Mouse (Mus musculus) heart, postnatal 36 days (tissue): Measurements from ENCODE around the gene B4galt4. TPM values are rescaled to one million over a fixed set of nuclear protein-coding genes. Genes with fewer than 3 reads are reported as not detected.
"Not testable (repeated sequence)": the region's sequence is repeated elsewhere in the genome, so short reads cannot be mapped to it uniquely, and the experiment has no call there.

Experiments
- DNase-seq, 2 experiments: peaks; one replicate each; pipeline ENCODE4 v3.0.0; 2021 to 2022
- intact Hi-C: fragments of 180-260 bp; cut with DNase I; formaldehyde crosslinking; loops from one replicate; pipeline ENCODE4 v1.15.1; 2025
- total RNA-seq, 2 experiments: library from RNA; stranded (reverse); gene quantifications; 2 replicates each; pipeline ENCODE4 v1.2.3; 2021

B4galt4 gene
- total RNA-seq, 2 experiments from 2014 or later: 10.1 to 11.9 TPM

DNA sequence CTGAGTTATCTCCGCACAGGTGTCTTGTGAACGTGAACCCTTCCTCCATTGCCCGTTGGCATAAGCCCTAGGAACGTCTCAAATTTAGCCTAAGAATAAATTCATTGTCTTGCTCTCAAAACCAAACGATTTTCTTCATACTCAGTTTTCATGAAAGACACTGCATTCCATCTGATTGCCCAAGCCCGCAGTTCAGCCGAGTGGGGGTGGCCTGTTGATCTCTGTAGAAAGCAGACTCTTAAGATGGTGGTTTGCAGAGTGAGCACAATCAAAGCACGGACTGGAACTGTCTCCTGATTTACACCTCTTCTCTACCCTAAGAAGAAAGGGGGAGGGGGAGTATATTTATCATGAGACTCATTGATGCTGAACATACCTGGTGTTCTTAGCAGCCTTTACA, 20.3 kb downstream of the B4galt4 start:
- no peak for DNase-seq
- intact Hi-C loops: loop anchor here (5.0 kb wide), 1 partner anchor 50 kb away; no protein-coding TSS in a partner anchor

DNA sequence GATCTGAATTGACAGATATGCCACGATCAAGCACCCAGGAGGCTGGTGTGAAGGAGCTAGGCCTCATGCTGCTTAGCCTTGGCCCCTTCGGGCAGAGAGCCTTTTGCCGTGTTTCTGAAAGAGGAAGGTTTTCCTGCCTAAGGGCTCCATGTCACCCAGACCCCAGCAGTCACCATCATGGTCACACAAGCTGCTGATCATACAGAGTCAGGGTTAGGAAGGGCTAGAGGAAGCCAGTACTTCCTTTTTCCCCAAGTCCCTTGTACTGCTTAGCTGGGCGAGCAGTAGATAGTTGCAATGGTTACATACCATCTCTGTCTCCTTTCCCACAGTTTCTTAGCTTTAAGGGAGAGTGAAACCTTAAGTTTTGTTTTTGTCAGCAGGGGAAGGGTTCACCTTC, 21.4 kb downstream of the B4galt4 start:
- peak in 1 of 2 experiments; percentile 14 for DNase-seq
- intact Hi-C loops: loop anchor here (5.0 kb wide), 1 partner anchor 49 kb away; no protein-coding TSS in a partner anchor

DNA sequence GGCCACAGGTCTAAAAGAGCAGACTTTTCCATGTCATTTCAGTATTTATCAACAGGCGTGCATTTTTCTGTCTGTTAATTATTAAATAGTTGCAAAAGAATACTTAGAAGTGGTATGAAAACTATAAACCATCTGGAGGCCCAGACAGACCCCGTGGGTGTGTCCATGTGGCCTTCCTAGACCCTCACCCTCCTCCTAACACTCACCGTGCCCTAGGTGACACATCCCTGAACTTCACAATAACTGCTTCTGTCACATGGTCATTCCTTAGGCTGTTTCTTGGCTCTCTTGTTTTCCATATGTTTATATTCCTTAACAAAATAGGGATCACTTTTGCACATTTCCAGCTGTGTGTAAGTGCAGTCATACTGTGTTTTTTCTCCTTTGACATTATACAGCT, 24.6 kb downstream of the B4galt4 start:
- intact Hi-C loops: no loop called here

DNA sequence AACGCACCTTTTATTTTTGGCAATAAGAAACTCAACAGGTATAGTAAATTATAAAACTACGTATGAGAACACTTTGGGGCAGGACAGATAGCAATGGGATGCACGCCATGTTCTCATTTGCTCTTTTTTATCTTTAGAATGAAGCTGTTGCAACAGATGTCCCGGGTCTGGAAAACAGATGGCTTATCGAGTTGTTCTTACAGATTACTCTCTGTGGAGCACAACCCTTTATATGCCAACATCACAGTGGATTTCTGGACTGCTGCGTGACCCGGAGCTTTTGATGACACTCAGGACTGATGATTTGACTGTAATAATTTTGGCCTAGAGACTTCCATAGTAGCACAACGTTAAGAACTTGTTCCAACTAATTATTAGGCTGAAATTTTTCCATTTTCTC, 25.7 kb downstream of the B4galt4 start:
- intact Hi-C loops: no loop called here

More for the DNA sequence above, 24.6 kb downstream of the B4galt4 start:
- no peak for DNase-seq

DNA sequence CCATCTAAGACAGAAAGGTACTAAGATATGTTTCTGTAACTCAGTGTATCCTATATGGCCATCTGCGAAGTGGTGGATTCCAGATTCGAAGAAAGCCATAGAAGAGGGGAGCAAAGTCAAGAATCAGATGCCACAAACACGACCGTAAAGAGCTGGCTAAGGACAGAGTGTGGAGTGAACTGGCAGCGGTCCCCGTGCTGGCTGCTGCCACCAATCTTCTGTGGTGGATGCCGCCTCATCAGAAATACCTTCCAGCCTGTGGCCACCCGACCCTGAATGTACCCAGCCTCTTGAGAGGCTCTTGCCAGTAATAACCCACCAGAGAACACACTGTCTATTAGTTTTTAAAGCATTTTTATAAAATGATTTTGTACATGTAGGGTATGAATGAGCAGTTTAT, 26.3 kb downstream of the B4galt4 start:
- DNase-seq: no peak
- intact Hi-C loops: no loop called here

More for the DNA sequence above, 25.7 kb downstream of the B4galt4 start:
- no peak for DNase-seq

DNA sequence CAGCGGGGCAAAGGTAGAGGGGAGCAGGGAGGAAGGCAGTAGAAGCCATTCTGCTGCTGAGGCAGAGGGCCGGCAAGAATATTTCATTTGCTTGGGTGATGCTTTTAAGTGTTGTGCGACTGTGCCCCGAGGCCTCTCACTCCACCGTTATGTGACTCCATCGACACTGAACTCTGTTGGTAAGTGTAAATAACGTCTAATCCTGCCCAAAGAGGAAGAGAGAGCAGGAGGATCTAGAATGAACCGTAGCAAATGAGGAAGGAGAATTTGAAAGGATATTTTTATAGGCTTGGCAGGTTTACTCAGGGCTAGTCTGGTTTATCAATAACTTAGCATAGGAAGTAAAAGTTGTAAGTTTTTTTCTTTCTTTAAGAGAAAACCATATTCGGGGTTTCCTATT, 27.5 kb downstream of the B4galt4 start:
- intact Hi-C loops: no loop called here
- DNase-seq: no peak

DNA sequence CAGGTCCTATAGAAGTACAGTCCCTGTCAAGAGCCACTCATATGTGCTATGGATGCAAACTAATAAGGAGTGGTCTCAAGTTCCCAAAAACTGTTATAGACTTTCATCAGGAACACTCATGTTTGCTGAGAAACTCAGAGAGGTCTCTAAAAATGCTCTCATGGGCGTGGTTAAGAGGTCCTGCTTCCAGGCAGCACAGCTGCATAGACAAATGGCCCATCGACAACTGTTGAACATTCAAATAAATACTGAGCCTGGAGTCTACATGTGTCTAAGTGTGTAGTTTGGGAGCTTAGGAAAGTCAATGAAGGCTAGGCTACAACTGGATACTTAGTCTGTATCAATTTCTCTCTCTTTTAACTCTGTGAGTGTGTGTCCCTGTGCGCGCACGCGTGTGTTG, 29.1 kb downstream of the B4galt4 start:
- intact Hi-C loops: no loop called here
- DNase-seq: no peak

DNA sequence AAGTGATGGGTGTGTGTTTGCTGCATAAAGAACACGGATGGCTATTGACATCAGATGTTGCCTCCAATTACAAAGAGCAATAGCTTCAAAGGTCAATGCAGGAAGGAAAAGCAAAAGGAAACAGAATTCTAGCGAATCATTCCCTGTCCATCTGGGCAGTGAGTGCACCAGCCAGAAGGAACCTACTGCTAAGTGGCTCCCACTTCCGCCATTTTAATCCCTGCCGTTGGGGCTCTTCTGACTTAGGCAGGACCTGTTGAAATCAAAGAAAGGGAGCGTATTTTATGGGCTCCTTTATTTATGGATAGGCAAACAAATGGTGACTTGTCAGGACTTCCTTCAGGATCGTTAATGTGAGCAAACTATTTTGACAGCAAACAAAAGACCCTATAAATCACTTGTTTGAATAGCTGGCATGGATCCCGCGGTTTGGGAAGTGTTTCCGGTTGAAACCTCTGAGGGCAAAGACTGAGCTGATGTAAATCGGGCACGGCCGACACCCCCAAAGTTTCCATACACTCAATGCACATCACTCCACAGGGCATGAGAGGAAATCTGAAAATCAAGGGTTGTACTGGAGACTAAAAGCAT, 30.9 kb downstream of the B4galt4 start:
- DNase-seq: no peak
- intact Hi-C loops: no loop called here

DNA sequence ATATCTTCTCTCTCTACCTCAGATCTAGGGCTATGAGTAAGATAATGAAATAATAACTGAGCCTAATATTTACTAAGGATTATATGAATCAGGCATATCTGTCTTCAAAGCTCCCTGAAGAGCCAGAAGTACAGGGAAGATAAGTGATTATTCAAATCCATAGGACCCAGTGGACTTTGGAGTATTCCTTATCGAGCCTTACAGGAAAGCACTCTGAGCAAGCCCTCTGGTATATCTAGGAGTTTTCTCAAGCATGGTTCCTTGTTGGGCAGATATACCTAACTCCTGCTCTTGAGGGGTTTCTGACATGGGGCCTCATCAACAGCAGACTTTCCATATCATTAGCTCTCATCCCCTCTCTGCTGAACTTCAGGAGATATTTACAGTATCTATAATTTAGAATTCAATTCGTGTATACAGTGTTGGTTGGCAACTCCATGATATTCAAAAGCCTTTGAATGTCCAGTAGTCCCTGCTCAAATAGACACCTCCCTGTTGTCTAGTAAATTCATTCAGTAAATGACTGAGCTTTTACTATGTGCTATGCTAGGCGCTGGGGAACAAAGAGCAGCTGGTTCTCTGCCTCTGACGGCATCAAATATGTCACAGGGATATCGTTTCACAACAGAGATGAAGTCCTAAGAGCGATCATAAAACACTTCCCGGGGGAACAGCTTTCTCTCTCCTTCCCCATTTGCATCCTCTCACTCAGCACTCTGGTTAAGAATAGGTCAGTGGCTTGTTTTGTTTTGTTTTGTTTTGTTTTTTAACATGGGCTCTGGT, 33.1 kb downstream of the B4galt4 start:
- intact Hi-C loops: no loop called here
- no peak for DNase-seq

GRCm38 (mm10) chr16:38776342-38776741, 34.3 kb downstream of the B4galt4 start:
- intact Hi-C loops: no loop called here
- DNase-seq: no peak

GRCm38 (mm10) chr16:38780960-38781572, 39.0 kb downstream of the B4galt4 start:
- intact Hi-C loops: no loop called here
- DNase-seq: no peak

- intact Hi-C loops: no loop called here
- DNase-seq: no peak
Observed at GRCm38 (mm10) chr16:38781946-38782345, 39.9 kb downstream of the B4galt4 start.

- no peak for DNase-seq
Observed at GRCm38 (mm10) chr16:38782524-38783067, 40.5 kb downstream of the B4galt4 start.

DNA sequence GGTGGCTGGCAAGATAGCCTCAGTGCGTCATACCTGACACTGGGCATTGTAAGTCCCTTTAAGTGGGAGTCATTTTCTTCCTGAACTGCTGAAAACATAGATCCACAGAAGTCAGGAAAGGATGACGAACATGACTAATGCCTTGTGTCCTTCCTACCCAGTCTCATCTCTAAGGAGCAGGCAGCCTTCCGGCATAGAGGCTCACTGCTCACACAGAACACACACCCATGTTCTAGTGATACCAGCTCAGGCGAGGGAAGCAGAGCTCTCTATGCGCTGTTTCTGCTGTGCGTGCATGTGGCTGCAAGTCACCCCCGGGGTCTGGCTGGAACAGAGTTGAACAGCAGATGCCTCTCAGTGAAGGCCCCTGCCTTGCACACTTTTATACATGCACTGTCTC, 43.2 kb downstream of the B4galt4 start:
- intact Hi-C loops: no loop called here

More at GRCm38 (mm10) chr16:38782524-38783067, 40.5 kb downstream of the B4galt4 start:
- intact Hi-C loops: no loop called here

DNA sequence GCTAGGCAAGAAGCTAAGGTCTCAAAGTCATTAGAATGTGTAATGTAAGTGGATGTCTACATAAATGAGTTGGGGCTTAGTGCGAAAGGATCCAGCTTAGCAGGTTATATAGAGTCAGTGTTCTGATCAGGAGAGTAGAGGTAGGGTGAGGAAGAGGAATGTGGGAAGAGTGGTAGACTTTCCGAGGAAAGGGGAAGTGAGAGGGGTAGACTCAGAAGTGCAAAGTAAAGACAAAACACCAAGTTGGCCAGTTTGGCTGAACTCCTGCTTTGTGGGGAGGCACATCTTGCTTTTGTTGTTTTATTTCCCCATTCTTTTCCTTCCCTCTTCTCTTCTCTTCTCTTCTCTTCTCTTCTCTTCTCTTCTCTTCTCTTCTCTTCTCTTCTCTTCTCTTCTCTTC, 47.0 kb downstream of the B4galt4 start:
- no peak for DNase-seq
- intact Hi-C loops: no loop called here

More for the DNA sequence above, 43.2 kb downstream of the B4galt4 start:
- DNase-seq: no peak

- intact Hi-C loops: no loop called here
- no peak for DNase-seq
Observed at GRCm38 (mm10) chr16:38789966-38790365, 47.9 kb downstream of the B4galt4 start.

- DNase-seq: no peak
- intact Hi-C loops: no loop called here
Observed at GRCm38 (mm10) chr16:38793120-38793519, 51.1 kb downstream of the B4galt4 start.

DNA sequence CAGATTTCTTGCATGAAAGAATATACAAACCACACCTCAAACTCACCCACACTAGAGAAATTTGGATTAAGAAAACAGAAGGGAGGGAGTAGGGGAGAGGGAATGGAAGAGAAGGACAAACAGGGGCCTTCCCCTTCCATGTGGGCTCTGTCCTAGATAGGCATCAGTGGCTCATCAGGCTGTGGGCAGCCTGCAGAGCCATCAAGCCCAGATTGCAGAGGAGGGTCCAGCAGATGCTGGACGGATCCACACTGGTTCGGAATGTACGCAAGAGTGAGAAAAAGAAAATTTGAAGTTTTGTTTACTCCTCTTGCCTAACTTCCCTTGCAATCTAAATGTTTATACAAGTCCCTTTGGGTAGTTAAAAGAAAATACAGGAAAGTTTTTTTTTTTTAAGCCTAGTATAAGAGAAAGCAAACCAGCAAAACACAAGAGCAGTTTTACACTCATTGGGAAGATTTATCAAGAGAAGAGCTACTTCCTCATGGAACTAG, 56.9 kb downstream of the B4galt4 start:
- DNase-seq: no peak
- intact Hi-C loops: no loop called here

- intact Hi-C loops: no loop called here
- DNase-seq: no peak
Observed at GRCm38 (mm10) chr16:38800091-38800490, 58.0 kb downstream of the B4galt4 start, which contains the start of gene Upk1b. Gene Upk1b (minus strand): TSS chr16:38800328.

DNA sequence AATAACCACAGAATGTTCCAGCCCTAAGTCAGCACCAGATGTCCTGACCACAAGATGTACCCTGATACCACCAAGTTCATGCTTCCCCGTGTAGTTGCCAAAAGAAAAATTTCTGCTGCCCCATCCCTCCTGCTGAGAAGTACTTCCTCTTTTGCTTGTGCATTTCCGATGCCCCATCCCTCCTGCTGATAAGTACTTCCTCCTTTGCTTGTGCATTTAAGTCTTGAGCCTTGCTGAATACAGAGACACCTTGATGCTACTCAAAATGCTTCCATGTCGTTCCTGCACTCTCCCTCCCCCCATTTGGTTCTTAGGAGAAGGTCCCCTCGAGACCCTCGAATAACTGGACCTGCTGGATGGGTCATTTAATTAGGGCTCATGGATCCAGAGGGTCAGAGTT, 65.7 kb downstream of the B4galt4 start:
- intact Hi-C loops: not testable (repeated sequence)

DNA sequence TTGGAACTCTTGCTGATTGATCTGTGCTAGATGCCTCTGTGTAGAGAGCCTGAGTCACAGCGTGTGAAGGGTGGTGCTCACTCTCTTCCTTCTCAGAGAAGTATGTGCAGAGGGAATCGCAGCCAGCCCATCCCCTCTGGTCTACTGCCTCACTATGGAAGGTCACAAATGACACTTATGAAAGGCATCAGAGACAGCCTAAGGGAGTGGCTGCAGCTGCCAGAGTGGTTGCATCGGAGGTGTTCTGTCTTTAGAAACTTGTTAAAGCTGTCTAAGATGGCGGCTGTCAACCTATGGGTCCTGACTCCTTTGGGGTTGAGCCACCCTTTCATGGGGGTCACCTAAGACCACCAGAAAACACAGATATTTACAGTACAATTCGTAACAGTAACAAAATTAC, 68.1 kb downstream of the B4galt4 start:
- no peak for DNase-seq
- intact Hi-C loops: loop anchor here (5.0 to 10.0 kb wide), 4 partner anchors 48 to 193 kb away; no protein-coding TSS in a partner anchor

More for the DNA sequence above, 65.7 kb downstream of the B4galt4 start:
- not testable (repeated sequence) for DNase-seq
